Mouse (Mus musculus) liver, embryonic 11.5 days (tissue): ENCODE measurements around the gene Fasl. TPM values are rescaled to one million over a fixed set of nuclear protein-coding genes. Genes with fewer than 3 reads are reported as not detected.
A peak's percentile ranks its signal among the peaks of the same experiment; 100 is the strongest.

Source experiments
- ATAC-seq: fragments of 200-750 bp; cut with Nextera tagmentation; replicated peaks from 2 replicates; pipeline ENCODE4 v1.8.0; 2017; ENCODE audit warnings: moderate number of reproducible peaks, mild to moderate bottlenecking, moderate TSS enrichment, moderate library complexity; ENCODE audit not compliant: low FRiP score
- DNase-seq: peaks from one replicate; pipeline ENCODE4 v3.0.0-alpha.2; 2017; ENCODE audit warnings: low spot score
- H3K27ac ChIP-seq: fragments of 300-500 bp; sonication (generic); 2 replicates; pipeline ENCODE4 v1.5.1; 2014; ENCODE audit warnings: mild to moderate bottlenecking, low read depth, low read length, control low read depth
- H3K27me3 ChIP-seq: fragments of 300-500 bp; sonication (generic); replicated peaks from 2 replicates; pipeline ENCODE4 v1.6.1; 2014; ENCODE audit warnings: low read length, mixed read lengths; ENCODE audit not compliant: control insufficient read depth, insufficient read depth
- H3K36me3 ChIP-seq: fragments of 300-500 bp; sonication (generic); 2 replicates; pipeline ENCODE4 v1.6.1; 2014; ENCODE audit warnings: mild to moderate bottlenecking, low read length, moderate library complexity, mixed read lengths; ENCODE audit not compliant: control insufficient read depth, insufficient read depth
- H3K4me1 ChIP-seq: fragments of 300-500 bp; sonication (generic); replicated peaks from 2 replicates; pipeline ENCODE4 v1.6.1; 2014; ENCODE audit warnings: low read length, mixed read lengths; ENCODE audit not compliant: control insufficient read depth, insufficient read depth
- H3K4me2 ChIP-seq: fragments of 300-500 bp; sonication (generic); 2 replicates; pipeline ENCODE4 v1.6.1; 2014; ENCODE audit warnings: mild to moderate bottlenecking, control low read depth, moderate library complexity
- H3K4me3 ChIP-seq: fragments of 300-500 bp; sonication (generic); 2 replicates; pipeline ENCODE4 v1.5.1; 2014; ENCODE audit warnings: low read depth, low read length, control low read depth
- H3K9ac ChIP-seq: fragments of 300-500 bp; sonication (generic); 2 replicates; pipeline ENCODE4 v1.6.1; 2014; ENCODE audit warnings: low read depth, low read length, control low read depth
- H3K9me3 ChIP-seq: fragments of 300-500 bp; sonication (generic); 2 replicates; pipeline ENCODE4 v1.6.1; 2016; ENCODE audit warnings: low read length, inconsistent platforms, mixed read lengths; ENCODE audit not compliant: control insufficient read depth
- WGBS: fragments of 180-500 bp; shearing (Covaris S2); extraction: QIAGEN DNeasy Blood & Tissue Kit; methylation state at CpG from one replicate; pipeline ENCODE4 v1.1.7; 2014; 5-methylcytosine and 5-hydroxymethylcytosine counted together
- polyA plus RNA-seq: library from polyadenylated mRNA; unstranded; fragments of >200 nt; fragmentation: Nextera tagmentation; extraction: Ambion mirVana; gene quantifications from 2 replicates; pipeline ENCODE4 v1.2.1, GENCODE M21; 2014

The Fasl gene
- polyA plus RNA-seq, 1 experiment from 2014 or later: not detected

GRCm38 (mm10) chr1:161769329-161769728 is 19.0 kb downstream of the Fasl start:
- Histone ChIP-seq H3K27me3 (no peaks in the 10 kb centered on the region), H3K4me1 (peaks cover 3% of the 10 kb centered on the region; the same call in 1 of the 2 replicates), H3K36me3 (no peaks in the 10 kb centered on the region), H3K27ac (no peak overlapping the region), H3K4me2 (no peak overlapping the region), H3K9me3 (no peaks in the 10 kb centered on the region), H3K9ac (no peak overlapping the region), H3K4me3 (no peak overlapping the region)
- 85% methylated on average over 1 of the region's 1 CpGs for WGBS
- DNase-seq (no peak), ATAC-seq (no peak)

DNA sequence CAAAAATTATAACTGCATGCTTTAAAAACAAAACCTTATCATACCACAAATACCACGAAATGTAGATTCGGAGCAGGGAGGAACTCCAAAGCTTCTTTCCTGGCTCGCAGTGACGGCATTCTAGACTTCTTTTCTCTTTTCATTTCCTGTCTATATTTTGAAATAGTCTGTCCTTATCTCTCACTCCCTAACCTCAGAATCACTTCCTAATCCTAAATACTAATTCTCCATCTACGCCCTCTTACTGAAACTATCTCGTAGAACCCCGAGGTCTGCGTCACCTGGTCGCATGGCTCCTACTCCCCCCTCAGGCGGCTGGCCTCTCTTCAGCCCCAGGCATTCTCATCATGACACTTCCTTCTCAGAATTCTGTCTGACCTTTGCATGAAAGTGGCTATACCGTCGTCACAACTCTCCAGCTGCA is 21.2 kb downstream of the Fasl start:
- DNase-seq (no peak), ATAC-seq (peak; percentile 58)
- no peak overlapping the region for H3K27ac ChIP-seq
- H3K9me3 ChIP-seq: no peaks in the 10 kb centered on the region
- H3K36me3 ChIP-seq: no peaks in the 10 kb centered on the region
- H3K27me3 ChIP-seq: no peaks in the 10 kb centered on the region
- H3K4me3 ChIP-seq: peak overlapping the region; percentile 32
- 24% methylated on average over 12 of the region's 12 CpGs for WGBS
- peaks cover 3% of the 10 kb centered on the region; the same call in 1 of the 2 replicates for H3K4me1 ChIP-seq
- peak overlapping the region; percentile 64 for H3K4me2 ChIP-seq
- 0 out of 2 replicates have a peak overlapping the region, but pooled peaks have one; percentile 20 for H3K9ac ChIP-seq

- Histone ChIP-seq H3K4me2 (peak overlapping the region; percentile 64), H3K4me3 (peak overlapping the region; percentile 32), H3K4me1 (peaks cover 3% of the 10 kb centered on the region; the same call in 1 of the 2 replicates), H3K27me3 (no peaks in the 10 kb centered on the region), H3K9me3 (no peaks in the 10 kb centered on the region), H3K9ac (no peak overlapping the region), H3K36me3 (no peaks in the 10 kb centered on the region), H3K27ac (no peak overlapping the region)
- WGBS: 16% methylated on average over 5 of the region's 5 CpGs
- DNase-seq (no peak), ATAC-seq (peak; percentile 74)
Measured at GRCm38 (mm10) chr1:161766656-161767055, 21.6 kb downstream of the Fasl start.

DNA sequence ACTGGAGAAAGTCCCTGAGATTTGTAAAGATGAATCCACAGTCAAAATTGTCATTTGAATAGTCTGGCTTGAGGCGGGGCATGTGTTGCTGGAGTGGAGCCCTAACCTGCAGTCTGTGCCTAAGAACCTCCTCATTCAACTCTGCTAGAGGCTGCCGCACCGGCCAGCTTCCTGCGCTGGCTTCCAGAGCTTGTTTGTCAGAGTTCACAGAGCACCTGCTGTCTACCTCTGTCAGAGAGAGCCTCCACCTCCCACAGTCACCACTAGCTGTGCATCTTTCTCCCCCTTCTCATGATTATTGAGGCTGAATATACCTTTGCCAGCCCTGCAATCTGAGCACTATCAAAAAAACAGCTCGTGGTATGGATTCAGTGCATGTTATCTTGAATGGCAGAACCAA is 22.4 kb downstream of the Fasl start:
- Histone ChIP-seq H3K27ac (no peak overlapping the region), H3K4me1 (peaks cover 3% of the 10 kb centered on the region; the same call in 1 of the 2 replicates), H3K9ac (no peak overlapping the region), H3K4me2 (no peak overlapping the region), H3K36me3 (no peaks in the 10 kb centered on the region), H3K27me3 (no peaks in the 10 kb centered on the region), H3K9me3 (no peaks in the 10 kb centered on the region), H3K4me3 (no peak overlapping the region)
- WGBS: 45% methylated on average over 5 of the region's 5 CpGs
- ATAC-seq: no peak
- no peak for DNase-seq

DNA sequence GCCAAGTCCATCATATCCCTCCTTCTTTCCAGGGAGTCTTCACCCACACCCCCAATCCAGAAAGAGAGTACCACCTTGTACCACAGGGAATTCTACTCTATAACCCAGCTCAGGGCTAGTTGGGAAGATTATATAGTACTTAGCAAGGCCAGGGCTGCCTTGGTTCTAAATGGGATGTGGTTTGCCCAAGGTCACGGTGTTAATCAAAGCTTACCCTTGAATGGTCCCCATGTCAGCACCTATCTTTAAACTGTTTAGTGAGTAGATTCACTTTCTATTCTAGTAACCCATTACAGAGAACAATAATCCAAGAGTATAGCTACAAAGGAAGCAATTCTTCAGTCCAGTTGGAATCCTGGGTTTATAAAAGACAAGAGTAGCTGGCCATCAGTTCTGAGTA is 23.3 kb downstream of the Fasl start:
- Histone ChIP-seq H3K27ac (no peak overlapping the region), H3K4me2 (no peak overlapping the region), H3K9ac (no peak overlapping the region), H3K27me3 (no peaks in the 10 kb centered on the region), H3K4me3 (no peak overlapping the region), H3K36me3 (no peaks in the 10 kb centered on the region), H3K9me3 (no peaks in the 10 kb centered on the region), H3K4me1 (peaks cover 3% of the 10 kb centered on the region; the same call in 1 of the 2 replicates)
- DNase-seq: no peak
- no peak for ATAC-seq
- 86% methylated on average over 1 of the region's 1 CpGs for WGBS

- Histone ChIP-seq H3K4me1 (no peaks in the 10 kb centered on the region), H3K27me3 (no peaks in the 10 kb centered on the region), H3K36me3 (no peaks in the 10 kb centered on the region), H3K9ac (no peak overlapping the region), H3K9me3 (no peaks in the 10 kb centered on the region), H3K4me2 (no peak overlapping the region), H3K4me3 (no peak overlapping the region), H3K27ac (no peak overlapping the region)
- DNase-seq (no peak), ATAC-seq (no peak)
- WGBS: 46% methylated on average over 4 of the region's 4 CpGs
Measured at GRCm38 (mm10) chr1:161761556-161761955, 26.7 kb downstream of the Fasl start.

DNA sequence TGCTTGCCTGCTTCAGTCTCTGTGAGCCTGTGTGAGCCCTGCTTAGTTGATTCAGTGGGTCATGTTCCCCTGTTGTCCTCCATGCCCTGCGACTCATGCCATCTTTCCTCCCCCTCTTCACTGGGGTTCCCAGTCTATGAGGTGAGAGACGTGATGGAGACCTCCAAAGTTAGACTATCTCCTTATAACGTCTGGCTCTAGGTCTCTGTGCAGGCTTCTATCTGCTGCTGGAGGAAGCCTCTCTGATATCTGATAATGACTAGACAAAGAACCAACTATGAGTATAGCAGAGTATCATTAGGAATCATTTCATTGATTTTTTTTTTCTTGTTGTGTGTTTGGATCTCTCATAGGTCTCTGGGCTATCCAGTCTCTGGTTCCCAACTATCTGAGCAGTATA is 31.7 kb downstream of the Fasl start:
- ATAC-seq: peak; percentile 58; the same call in 1 of the 2 replicates
- DNase-seq: no peak
- Histone ChIP-seq H3K4me3 (no peak overlapping the region), H3K9me3 (no peaks in the 10 kb centered on the region), H3K4me2 (no peak overlapping the region), H3K27ac (no peak overlapping the region), H3K4me1 (peaks cover 8% of the 10 kb centered on the region), H3K27me3 (no peaks in the 10 kb centered on the region), H3K36me3 (no peaks in the 10 kb centered on the region), H3K9ac (no peak overlapping the region)
- WGBS: 56% methylated on average over 3 of the region's 3 CpGs

GRCm38 (mm10) chr1:161751311-161751710 is 37.0 kb downstream of the Fasl start:
- H3K27me3 ChIP-seq: 0 out of 2 replicates have a peak, but pooled peaks cover 3% of the 10 kb centered on the region
- H3K4me1 ChIP-seq: peaks cover 12% of the 10 kb centered on the region
- WGBS: 34% methylated on average over 8 of the region's 8 CpGs
- H3K36me3 ChIP-seq: no peaks in the 10 kb centered on the region
- no peaks in the 10 kb centered on the region for H3K9me3 ChIP-seq
- H3K9ac ChIP-seq: no peak overlapping the region
- H3K4me2 ChIP-seq: peak overlapping the region; percentile 50
- no peak overlapping the region for H3K27ac ChIP-seq
- H3K4me3 ChIP-seq: no peak overlapping the region
- no peak for DNase-seq
- ATAC-seq: peak; percentile 92

DNA sequence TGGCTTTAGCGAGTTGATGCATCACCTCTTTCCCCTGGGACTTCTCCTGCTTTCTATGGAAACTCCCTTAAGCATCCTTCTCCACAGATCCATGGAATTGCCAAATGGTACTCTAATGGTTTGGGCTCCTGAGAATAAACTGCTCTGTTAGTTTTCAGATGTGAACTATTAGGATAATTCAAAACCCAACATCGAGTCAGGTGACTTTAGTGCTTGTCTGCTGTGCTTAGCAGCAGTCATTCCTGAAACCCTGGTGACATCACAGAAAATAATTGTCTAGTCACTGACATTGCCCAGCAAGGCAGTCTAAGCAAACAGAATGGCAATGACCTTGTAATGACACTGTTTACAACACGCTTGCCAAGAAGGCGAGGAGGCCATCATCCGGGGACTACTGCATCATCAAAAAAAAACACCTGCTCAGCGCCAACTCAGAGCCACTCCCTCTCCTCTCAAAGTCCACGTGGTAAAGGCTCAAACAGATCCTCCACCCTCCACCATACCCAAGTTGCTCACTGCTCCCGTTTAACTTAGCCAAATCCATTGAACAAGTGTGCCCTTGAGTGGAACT is 37.7 kb downstream of the Fasl start:
- 59% methylated on average over 8 of the region's 8 CpGs for WGBS
- H3K4me2 ChIP-seq: peak overlapping the region; percentile 46
- H3K27me3 ChIP-seq: 0 out of 2 replicates have a peak, but pooled peaks cover 3% of the 10 kb centered on the region
- no peak overlapping the region for H3K4me3 ChIP-seq
- 0 out of 2 replicates have a peak, but pooled peaks have one; percentile 14 for ATAC-seq
- peaks cover 12% of the 10 kb centered on the region for H3K4me1 ChIP-seq
- H3K9ac ChIP-seq: no peak overlapping the region
- no peak overlapping the region for H3K27ac ChIP-seq
- DNase-seq: no peak
- H3K36me3 ChIP-seq: no peaks in the 10 kb centered on the region
- H3K9me3 ChIP-seq: no peaks in the 10 kb centered on the region
